Mouse (Mus musculus) heart, embryonic 16.5 days (tissue): Measurements from ENCODE around the gene Wnt9a. TPM values are rescaled to one million over a fixed set of nuclear protein-coding genes. Genes with fewer than 3 reads are reported as not detected.
"Not testable (repeated sequence)": the region's sequence is repeated elsewhere in the genome, so short reads cannot be mapped to it uniquely, and the experiment has no call there.

ENCODE experiments used
- ATAC-seq: fragments of 200-750 bp; cut with Nextera tagmentation; replicated peaks from 2 replicates; pipeline ENCODE4 v1.8.0; 2017; ENCODE audit warnings: moderate number of reproducible peaks; ENCODE audit not compliant: insufficient read depth, low FRiP score; ENCODE audit errors: extremely low read depth
- H3K27ac ChIP-seq: fragments of 300-500 bp; sonication (generic); 2 replicates; pipeline ENCODE4 v1.5.1; 2014; ENCODE audit warnings: mild to moderate bottlenecking, low read length, control low read depth, moderate library complexity
- H3K27me3 ChIP-seq: fragments of 300-500 bp; sonication (generic); 2 replicates; pipeline ENCODE4 v1.6.1; 2014; ENCODE audit warnings: low read length, mixed read lengths; ENCODE audit not compliant: control insufficient read depth, insufficient read depth
- H3K36me3 ChIP-seq: fragments of 300-500 bp; sonication (generic); 2 replicates; pipeline ENCODE4 v1.6.1; 2014; ENCODE audit not compliant: control insufficient read depth, insufficient read depth
- H3K4me1 ChIP-seq: fragments of 300-500 bp; sonication (generic); 2 replicates; pipeline ENCODE4 v1.6.1; 2014; ENCODE audit warnings: low read length, mixed read lengths; ENCODE audit not compliant: control insufficient read depth, insufficient read depth
- H3K4me2 ChIP-seq: fragments of 300-500 bp; sonication (generic); 2 replicates; pipeline ENCODE4 v1.6.1; 2014; ENCODE audit warnings: low read depth, mild to moderate bottlenecking, control low read depth, low read length
- H3K4me3 ChIP-seq: fragments of 300-500 bp; sonication (generic); 2 replicates; pipeline ENCODE4 v1.5.1; 2014; ENCODE audit warnings: mild to moderate bottlenecking, control low read depth, low read length
- H3K9ac ChIP-seq: fragments of 300-500 bp; sonication (generic); 2 replicates; pipeline ENCODE4 v1.6.1; 2014; ENCODE audit warnings: low read length, control low read depth
- H3K9me3 ChIP-seq: fragments of 300-500 bp; sonication (generic); replicated peaks from 2 replicates; pipeline ENCODE4 v1.6.1; 2016; ENCODE audit warnings: low read length; ENCODE audit not compliant: control insufficient read depth
- WGBS: fragments of 180-500 bp; shearing (Covaris S2); extraction: QIAGEN DNeasy Blood & Tissue Kit; methylation state at CpG from one replicate; pipeline ENCODE4 v1.1.7; 2014; 5-methylcytosine and 5-hydroxymethylcytosine counted together
- polyA plus RNA-seq: library from polyadenylated mRNA; unstranded; fragments of >200 nt; fragmentation: Nextera tagmentation; extraction: Ambion mirVana; gene quantifications from 2 replicates; pipeline ENCODE4 v1.2.1, GENCODE M21; 2015

Wnt9a gene
- polyA plus RNA-seq, 1 experiment from 2014 or later = 2.7 TPM

- WGBS = 18% methylated on average over 7 of the region's 7 CpGs
- H3K9ac ChIP-seq = no peak overlapping the region
Observed at GRCm38 (mm10) chr11:59297941-59298340, 8.8 kb upstream of the Wnt9a start.

GRCm38 (mm10) chr11:59300185-59300584 is 6.5 kb upstream of the Wnt9a start:
- H3K9me3 ChIP-seq = no peaks in the 10 kb centered on the region
- H3K4me3 ChIP-seq = no peak overlapping the region
- H3K4me2 ChIP-seq = no peak overlapping the region
- 24% methylated on average over 3 of the region's 3 CpGs for WGBS
- H3K27me3 ChIP-seq = peaks cover 60% of the 10 kb centered on the region
- H3K36me3 ChIP-seq = no peaks in the 10 kb centered on the region
- no peaks in the 10 kb centered on the region for H3K4me1 ChIP-seq
- ATAC-seq = no peak
- H3K27ac ChIP-seq = no peak overlapping the region
- H3K9ac ChIP-seq = no peak overlapping the region

More at GRCm38 (mm10) chr11:59297941-59298340, 8.8 kb upstream of the Wnt9a start:
- H3K4me3 ChIP-seq = no peak overlapping the region
- no peak overlapping the region for H3K27ac ChIP-seq
- H3K4me1 ChIP-seq = no peaks in the 10 kb centered on the region
- peaks cover 58% of the 10 kb centered on the region for H3K27me3 ChIP-seq
- ATAC-seq = no peak
- no peaks in the 10 kb centered on the region for H3K9me3 ChIP-seq
- no peak overlapping the region for H3K4me2 ChIP-seq
- no peaks in the 10 kb centered on the region for H3K36me3 ChIP-seq

GRCm38 (mm10) chr11:59301053-59301452 is 5.7 kb upstream of the Wnt9a start:
- H3K36me3 ChIP-seq, H3K9ac ChIP-seq, ATAC-seq, H3K4me3 ChIP-seq, H3K27ac ChIP-seq, H3K4me2 ChIP-seq, H3K4me1 ChIP-seq, H3K9me3 ChIP-seq: not testable (repeated sequence)
- 65% methylated on average over 2 of the region's 2 CpGs for WGBS
- H3K27me3 ChIP-seq = peaks cover 56% of the 10 kb centered on the region

GRCm38 (mm10) chr11:59302700-59303569 is 3.8 kb upstream of the Wnt9a start:
- Histone ChIP-seq H3K27ac (no peak overlapping the region), H3K9me3 (no peaks in the 10 kb centered on the region), H3K27me3 (peaks cover 42% of the 10 kb centered on the region), H3K4me2 (no peak overlapping the region), H3K36me3 (no peaks in the 10 kb centered on the region), H3K9ac (no peak overlapping the region), H3K4me3 (no peak overlapping the region), H3K4me1 (peaks cover 6% of the 10 kb centered on the region)
- 21% methylated on average over 6 of the region's 10 CpGs for WGBS
- no peak for ATAC-seq

GRCm38 (mm10) chr11:59305008-59305820 is 1.5 kb upstream of the Wnt9a start:
- no peaks in the 10 kb centered on the region for H3K9me3 ChIP-seq
- H3K9ac ChIP-seq = no peak overlapping the region
- no peak for ATAC-seq
- peaks cover 19% of the 10 kb centered on the region for H3K4me1 ChIP-seq
- H3K27me3 ChIP-seq = peaks cover 30% of the 10 kb centered on the region
- H3K36me3 ChIP-seq = no peaks in the 10 kb centered on the region
- no peak overlapping the region for H3K27ac ChIP-seq
- no peak overlapping the region for H3K4me2 ChIP-seq
- 37% methylated on average over 22 of the region's 22 CpGs for WGBS
- no peak overlapping the region for H3K4me3 ChIP-seq

GRCm38 (mm10) chr11:59305821-59306215 is 910 bp upstream of the Wnt9a start:
- ATAC-seq = no peak
- H3K4me2 ChIP-seq = peak overlapping the region; percentile 90
- H3K9ac ChIP-seq = no peak overlapping the region
- no peak overlapping the region for H3K4me3 ChIP-seq
- no peak overlapping the region for H3K27ac ChIP-seq
- 9% methylated on average over 10 of the region's 10 CpGs for WGBS
- H3K27me3 ChIP-seq = peaks cover 30% of the 10 kb centered on the region
- no peaks in the 10 kb centered on the region for H3K36me3 ChIP-seq
- H3K9me3 ChIP-seq = no peaks in the 10 kb centered on the region
- H3K4me1 ChIP-seq = peaks cover 19% of the 10 kb centered on the region

GRCm38 (mm10) chr11:59307422-59308163 is 865 bp downstream of the Wnt9a start:
- peak; percentile 57 for ATAC-seq
- no peaks in the 10 kb centered on the region for H3K36me3 ChIP-seq
- H3K27me3 ChIP-seq = peaks cover 28% of the 10 kb centered on the region
- H3K4me2 ChIP-seq = peak overlapping the region; percentile 90
- H3K9ac ChIP-seq = peak overlapping the region; percentile 75
- peak overlapping the region; percentile 71 for H3K4me3 ChIP-seq
- H3K4me1 ChIP-seq = peaks cover 21% of the 10 kb centered on the region
- WGBS = 1% methylated on average over 45 of the region's 45 CpGs
- H3K27ac ChIP-seq = no peak overlapping the region
- H3K9me3 ChIP-seq = no peaks in the 10 kb centered on the region

- Histone ChIP-seq H3K27me3 (peaks cover 28% of the 10 kb centered on the region), H3K4me1 (peaks cover 21% of the 10 kb centered on the region), H3K9me3 (no peaks in the 10 kb centered on the region), H3K4me2 (peak overlapping the region; percentile 24), H3K36me3 (no peaks in the 10 kb centered on the region), H3K9ac (peak overlapping the region; percentile 38; the same call in 1 of the 2 replicates), H3K27ac (no peak overlapping the region), H3K4me3 (no peak overlapping the region)
- ATAC-seq = no peak
- WGBS = 34% methylated on average over 12 of the region's 12 CpGs
Observed at GRCm38 (mm10) chr11:59308164-59308542, 1.4 kb downstream of the Wnt9a start.
